Mouse (Mus musculus) C2C12 (cell line): ENCODE measurements at regions not wholly inside any gene's neighbourhood (a gene's known extent, or its start where the extent isn't known, plus 50 kb on each side); places are given as distances from the start of the nearest gene placed in this dataset.

Experiments used
- H3K27me3 ChIP-seq: one replicate; pipeline ENCODE4 v1.6.1; 2011; ENCODE audit not compliant: control insufficient read depth, insufficient read depth, insufficient read length
- H3K36me3 ChIP-seq: one replicate; pipeline ENCODE4 v1.6.1; 2011; ENCODE audit not compliant: control insufficient read depth, insufficient read depth
- H3K4me3 ChIP-seq: one replicate; pipeline ENCODE4 v1.5.1; 2011; ENCODE audit warnings: mild to moderate bottlenecking, control low read depth; ENCODE audit not compliant: poor library complexity, insufficient read depth, severe bottlenecking
- H3K79me2 ChIP-seq: one replicate; pipeline ENCODE4 v1.6.1; 2011; ENCODE audit not compliant: control insufficient read depth, insufficient read depth
- H3K79me3 ChIP-seq: one replicate; pipeline ENCODE4 v1.6.1; 2011; ENCODE audit warnings: low read depth, control low read depth
- H3ac ChIP-seq: one replicate; pipeline ENCODE3; 2011; ENCODE audit warnings: low read depth; ENCODE audit not compliant: control insufficient read depth, insufficient read length
- CEBPB ChIP-seq: IDR thresholded peaks from one replicate; pipeline ENCODE4 v1.6.1; 2011; ENCODE audit warnings: low read depth, mild to moderate bottlenecking, control low read depth, moderate library complexity
- CTCF ChIP-seq: IDR thresholded peaks from one replicate; pipeline ENCODE4 v1.5.1; 2011; ENCODE audit not compliant: control insufficient read depth, insufficient read depth, insufficient read length
- FOSL1 ChIP-seq: IDR thresholded peaks from one replicate; pipeline ENCODE4 v1.8.0; 2011; ENCODE audit warnings: mild to moderate bottlenecking, low read length; ENCODE audit not compliant: poor library complexity, insufficient read depth, severe bottlenecking
- MAX ChIP-seq: IDR thresholded peaks from one replicate; pipeline ENCODE4 v1.6.1; 2011; ENCODE audit warnings: mild to moderate bottlenecking, control low read depth
- MYOD1 ChIP-seq: IDR thresholded peaks from one replicate; pipeline ENCODE4 v1.6.1; 2011; ENCODE audit warnings: low read depth; ENCODE audit not compliant: control insufficient read depth, insufficient read length
- MYOG ChIP-seq: IDR thresholded peaks from one replicate; pipeline ENCODE4 v1.6.1; 2011; ENCODE audit not compliant: control insufficient read depth, insufficient read length; ENCODE audit errors: extremely low read depth
- USF1 ChIP-seq: IDR thresholded peaks from one replicate; pipeline ENCODE4 v1.6.1; 2011; ENCODE audit warnings: low read depth, mild to moderate bottlenecking, control low read depth, moderate library complexity

GRCm38 (mm10) chr4:4556126-4556525, 237.0 kb downstream of the Impad1 start:
- TF ChIP-seq MAX (no peak), FOSL1 (no peak), USF1 (no peak), CEBPB (no peak), MYOG (no peak), MYOD1 (no peak), CTCF (no peak)
- no peaks in the 10 kb centered on the region for H3K79me3 ChIP-seq

GRCm38 (mm10) chr4:4550301-4550700, 242.9 kb downstream of the Impad1 start:
- no peaks in the 10 kb centered on the region for H3K36me3 ChIP-seq
- no peak overlapping the region for H3K4me3 ChIP-seq
- H3K79me3 ChIP-seq, result no peaks in the 10 kb centered on the region
- no peak for TF ChIP-seq FOSL1
- no peak for TF ChIP-seq MYOG
- no peaks in the 10 kb centered on the region for H3K27me3 ChIP-seq
- H3ac ChIP-seq, result no peak overlapping the region
- H3K79me2 ChIP-seq, result no peaks in the 10 kb centered on the region

More at GRCm38 (mm10) chr4:4556126-4556525, 237.0 kb downstream of the Impad1 start:
- H3K36me3 ChIP-seq, result no peaks in the 10 kb centered on the region
- H3K4me3 ChIP-seq, result no peak overlapping the region
- no peaks in the 10 kb centered on the region for H3K79me2 ChIP-seq
- H3ac ChIP-seq, result no peak overlapping the region
- no peaks in the 10 kb centered on the region for H3K27me3 ChIP-seq

GRCm38 (mm10) chr4:4549893-4550292, 243.3 kb downstream of the Impad1 start:
- H3K4me3 ChIP-seq, result no peak overlapping the region
- H3K79me2 ChIP-seq, result no peaks in the 10 kb centered on the region
- no peak overlapping the region for H3ac ChIP-seq
- TF ChIP-seq MYOD1 (no peak), FOSL1 (no peak), MYOG (no peak), USF1 (no peak), CTCF (no peak), MAX (no peak), CEBPB (no peak)
- no peaks in the 10 kb centered on the region for H3K27me3 ChIP-seq
- no peaks in the 10 kb centered on the region for H3K36me3 ChIP-seq
- no peaks in the 10 kb centered on the region for H3K79me3 ChIP-seq

GRCm38 (mm10) chr4:4537172-4537753, 255.9 kb downstream of the Impad1 start:
- H3K36me3 ChIP-seq, result no peaks in the 10 kb centered on the region
- no peaks in the 10 kb centered on the region for H3K79me2 ChIP-seq
- no peaks in the 10 kb centered on the region for H3K79me3 ChIP-seq
- no peak overlapping the region for H3ac ChIP-seq
- H3K27me3 ChIP-seq, result no peaks in the 10 kb centered on the region
- no peak overlapping the region for H3K4me3 ChIP-seq
- no peak for TF ChIP-seq CEBPB
- no peak for TF ChIP-seq FOSL1
- no peak for TF ChIP-seq MYOD1
- no peak for TF ChIP-seq CTCF
- no peak for TF ChIP-seq USF1
- no peak for TF ChIP-seq MAX
- TF ChIP-seq MYOG, result no peak

GRCm38 (mm10) chr4:4532196-4532595, 261.0 kb downstream of the Impad1 start:
- Histone ChIP-seq H3ac (no peak overlapping the region), H3K79me3 (no peaks in the 10 kb centered on the region), H3K36me3 (no peaks in the 10 kb centered on the region), H3K4me3 (no peak overlapping the region), H3K79me2 (no peaks in the 10 kb centered on the region), H3K27me3 (no peaks in the 10 kb centered on the region)
- TF ChIP-seq MYOG, result no peak
- no peak for TF ChIP-seq CTCF
- TF ChIP-seq USF1, result no peak
- TF ChIP-seq MAX, result no peak
- no peak for TF ChIP-seq MYOD1
- TF ChIP-seq FOSL1, result no peak
- no peak for TF ChIP-seq CEBPB

- Histone ChIP-seq H3K79me3 (no peaks in the 10 kb centered on the region), H3K4me3 (no peak overlapping the region), H3K36me3 (no peaks in the 10 kb centered on the region), H3ac (no peak overlapping the region), H3K79me2 (no peaks in the 10 kb centered on the region), H3K27me3 (no peaks in the 10 kb centered on the region)
- TF ChIP-seq MAX (no peak), CEBPB (no peak), FOSL1 (no peak), CTCF (no peak), MYOD1 (no peak), MYOG (no peak), USF1 (no peak)
Measured at GRCm38 (mm10) chr4:4528311-4528710, 264.8 kb downstream of the Impad1 start.
